19 mouse cellular contexts compared by ENCODE assay signal in the genomic region with DNA sequence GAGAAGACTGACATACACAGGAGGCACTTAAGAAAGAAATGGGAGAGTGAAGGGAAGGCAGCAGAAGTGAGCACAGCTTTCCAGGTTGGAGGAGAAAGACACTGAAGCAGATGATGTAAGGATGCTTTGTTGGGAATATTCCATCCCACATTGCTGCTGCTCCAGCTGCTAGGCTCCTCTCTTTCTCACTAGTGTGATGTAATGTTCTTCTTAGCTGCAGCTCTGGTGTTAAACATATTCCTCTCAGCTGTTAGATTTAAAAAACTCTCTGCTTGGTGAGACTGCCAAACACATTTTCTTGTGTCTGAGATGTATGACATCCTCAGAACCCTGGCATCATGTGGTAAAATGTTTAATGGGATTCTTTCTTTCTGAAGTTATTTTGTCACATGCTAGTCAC.
DNase-seq lines count a peak whose midpoint lies in the region; ATAC-seq and TF ChIP-seq lines count a peak whose summit lies in the region.
"Had no signal": no experiment of that assay in that cellular context is flagged by ENCODE, and none has a peak within 500 bp of the region (broad histone marks: within the 10 kb centered on the region; RNA-seq: fewer than 3 reads in every experiment).

No protein-coding gene starts in this region.

- no peak overlapping the region for H3K9ac ChIP-seq in forebrain, embryonic 14.5 days (ENCODE audit: low read length)
- no peak overlapping the region for H3K9ac ChIP-seq in intestine, postnatal 0 days (ENCODE audit: low read depth, low read length)
- H3K9ac ChIP-seq: intestine, embryonic 15.5 days; kidney, embryonic 15.5 days; limb, embryonic 13.5 days; liver, embryonic 15.5 days had no signal

- no peaks in the 10 kb centered on the region for H3K4me1 ChIP-seq in forebrain, embryonic 14.5 days (ENCODE audit: control insufficient read depth, insufficient read depth, low read length)
- H3K4me1 ChIP-seq in forebrain, embryonic 10.5 days = no peaks in the 10 kb centered on the region
- no peaks in the 10 kb centered on the region for H3K4me1 ChIP-seq in intestine, postnatal 0 days (replicated peaks; ENCODE audit: control insufficient read depth, insufficient read depth, low read length)
- H3K4me1 ChIP-seq: intestine, embryonic 15.5 days; kidney, embryonic 15.5 days; limb, embryonic 13.5 days; liver, embryonic 15.5 days had no signal

- no peak overlapping the region for H3K4me2 ChIP-seq in forebrain, embryonic 14.5 days (ENCODE audit: low read length)
- H3K4me2 ChIP-seq in intestine, postnatal 0 days (replicated peaks; ENCODE audit: low read depth) = no peak overlapping the region
- H3K4me2 ChIP-seq: intestine, embryonic 15.5 days; kidney, embryonic 15.5 days; limb, embryonic 13.5 days; liver, embryonic 15.5 days had no signal

- H3K36me3 ChIP-seq in forebrain, embryonic 14.5 days (ENCODE audit: control insufficient read depth, insufficient read depth, low read length) = no peaks in the 10 kb centered on the region
- H3K36me3 ChIP-seq in forebrain, embryonic 10.5 days (replicated peaks) = no peaks in the 10 kb centered on the region
- no peaks in the 10 kb centered on the region for H3K36me3 ChIP-seq in intestine, postnatal 0 days (ENCODE audit: control insufficient read depth, insufficient read depth)
- H3K36me3 ChIP-seq: intestine, embryonic 15.5 days; kidney, embryonic 15.5 days; limb, embryonic 13.5 days; liver, embryonic 15.5 days had no signal

- no peak overlapping the region for H3K27ac ChIP-seq in forebrain, embryonic 14.5 days (ENCODE audit: low read depth, low read length)
- H3K27ac ChIP-seq in forebrain, embryonic 10.5 days = no peak overlapping the region
- no peak overlapping the region for H3K27ac ChIP-seq in intestine, postnatal 0 days (ENCODE audit: low read depth, low read length)
- H3K27ac ChIP-seq: heart, adult 2 months; intestine, embryonic 15.5 days; kidney, embryonic 15.5 days; limb, embryonic 13.5 days; liver, embryonic 15.5 days; stomach, postnatal 0 days had no signal

- ATAC-seq in forebrain, embryonic 14.5 days = no peak
- ATAC-seq in intestine, postnatal 0 days = no peak
- ATAC-seq in erythroblast, adult 5-6 weeks (replicated peaks; ENCODE audit: low FRiP score, poor library complexity, severe bottlenecking) = no peak
- ATAC-seq: intestine, embryonic 15.5 days; lung, postnatal 0 days had no signal

- no peak for TF ChIP-seq CTCF in intestine, postnatal 0 days (IDR thresholded peaks at IDR 0.05; ENCODE audit: low read depth)

- DNase-seq in forebrain, embryonic 14.5 days (ENCODE audit: low spot score) = peak; percentile 37
- DNase-seq in forebrain, embryonic 10.5 days (ENCODE audit: extremely low spot score, low spot score) = no peak
- peak; percentile 67 for DNase-seq in right cerebral cortex, adult 18-20 months
- DNase-seq in right cerebral cortex, postnatal 14 days = no peak
- DNase-seq in left cerebral cortex, adult 9 months (ENCODE audit: low spot score in 2 of 2) = peak; percentile 50 to 58
- no peak for DNase-seq in heart, adult 9 months (ENCODE audit: low spot score in 2 of 2)
- DNase-seq: cerebellum, adult 11-12 months; cerebellum, postnatal 25 days; heart, adult 2 months; midbrain, embryonic 14.5 days; thymus, postnatal 14 days had no signal

- no peak overlapping the region for H3K4me3 ChIP-seq in forebrain, embryonic 14.5 days (ENCODE audit: low read depth, low read length)
- no peak overlapping the region for H3K4me3 ChIP-seq in forebrain, embryonic 10.5 days
- no peak overlapping the region for H3K4me3 ChIP-seq in intestine, postnatal 0 days (ENCODE audit: low read depth, low read length)
- H3K4me3 ChIP-seq: heart, adult 2 months; intestine, embryonic 15.5 days; kidney, embryonic 15.5 days; limb, embryonic 13.5 days; liver, embryonic 15.5 days had no signal

- no peaks in the 10 kb centered on the region for H3K9me3 ChIP-seq in forebrain, embryonic 14.5 days (replicated peaks; ENCODE audit: control insufficient read depth, low read length)
- no peaks in the 10 kb centered on the region; the same call in 1 of the 2 replicates for H3K9me3 ChIP-seq in forebrain, embryonic 10.5 days
- no peaks in the 10 kb centered on the region for H3K9me3 ChIP-seq in intestine, postnatal 0 days (ENCODE audit: control insufficient read depth)
- H3K9me3 ChIP-seq: intestine, embryonic 15.5 days; kidney, embryonic 15.5 days; limb, embryonic 13.5 days; liver, embryonic 15.5 days had no signal

- no peaks in the 10 kb centered on the region for H3K27me3 ChIP-seq in forebrain, embryonic 14.5 days (replicated peaks; ENCODE audit: control insufficient read depth, insufficient read depth, low read length)
- no peaks in the 10 kb centered on the region for H3K27me3 ChIP-seq in forebrain, embryonic 10.5 days (ENCODE audit: poor library complexity, severe bottlenecking)
- no peaks in the 10 kb centered on the region for H3K27me3 ChIP-seq in intestine, postnatal 0 days (replicated peaks; ENCODE audit: control insufficient read depth, insufficient read depth, low read length)
- H3K27me3 ChIP-seq: intestine, embryonic 15.5 days; kidney, embryonic 15.5 days; limb, embryonic 13.5 days; liver, embryonic 15.5 days had no signal

Comparison
In these comparisons a context has a peak if more than half of its experiments do, and no peak if none do; other contexts are left out.
1. DNase-seq: peak in forebrain, embryonic 14.5 days (single experiment), right cerebral cortex, adult 18-20 months (single experiment) and left cerebral cortex, adult 9 months (2 of 2); none in forebrain, embryonic 10.5 days (single experiment), right cerebral cortex, postnatal 14 days (single experiment) and heart, adult 9 months (0 of 2).